Mouse (Mus musculus) embryo, embryonic 11 days (tissue): Measurements from ENCODE around the gene Thsd4.
"Not testable (repeated sequence)": the region's sequence is repeated elsewhere in the genome, so short reads cannot be mapped to it uniquely, and the experiment has no call there.

ENCODE experiments used
- DNase-seq: peaks from one replicate; pipeline ENCODE4 v3.0.0-alpha.2; 2015

Gene Thsd4

DNA sequence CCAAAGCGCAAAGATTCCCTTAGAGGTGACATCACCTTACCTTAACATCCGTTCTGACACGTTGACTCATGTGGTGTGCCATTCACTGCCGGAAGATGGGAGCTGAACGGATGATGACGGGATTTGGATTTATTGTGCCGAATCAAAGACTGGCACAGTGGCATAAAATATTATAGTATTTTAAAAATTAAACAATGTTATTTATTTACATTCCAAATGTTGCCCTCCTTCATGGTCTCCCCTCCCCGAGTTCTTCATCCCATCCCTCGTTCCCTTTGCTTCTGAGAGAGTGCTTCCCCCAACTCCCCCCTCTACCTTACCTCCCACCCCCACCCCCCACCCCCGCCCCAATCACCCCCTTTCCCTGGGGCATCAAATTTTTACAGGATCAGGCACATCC is 561.3 kb downstream of the Thsd4 start, which contains the start of gene Nr2e3:
Gene Nr2e3, minus strand, starts transcription at position 101 of the 400 bp plus-strand sequence.
- DNase-seq = no peak

DNA sequence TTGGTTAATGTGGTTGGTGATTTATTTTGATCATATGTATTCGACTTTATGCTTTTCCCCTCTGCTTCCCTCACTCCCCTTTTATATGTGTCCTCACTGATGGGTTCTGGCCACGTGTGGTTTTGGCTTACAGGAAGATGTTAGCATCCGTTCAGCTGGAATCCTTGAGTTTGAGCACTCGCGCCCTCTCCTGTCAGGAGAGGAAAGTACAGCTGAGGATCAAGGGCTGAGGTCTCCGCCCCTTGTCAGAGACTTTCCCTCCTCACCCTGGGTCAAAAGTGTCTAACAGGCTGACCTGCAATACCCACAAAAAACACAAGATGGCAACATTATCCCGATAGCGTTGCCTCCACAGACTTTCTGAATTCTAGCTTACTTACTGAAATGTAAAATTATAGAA is 562.6 kb downstream of the Thsd4 start:
- peak; percentile 94 for DNase-seq

DNA sequence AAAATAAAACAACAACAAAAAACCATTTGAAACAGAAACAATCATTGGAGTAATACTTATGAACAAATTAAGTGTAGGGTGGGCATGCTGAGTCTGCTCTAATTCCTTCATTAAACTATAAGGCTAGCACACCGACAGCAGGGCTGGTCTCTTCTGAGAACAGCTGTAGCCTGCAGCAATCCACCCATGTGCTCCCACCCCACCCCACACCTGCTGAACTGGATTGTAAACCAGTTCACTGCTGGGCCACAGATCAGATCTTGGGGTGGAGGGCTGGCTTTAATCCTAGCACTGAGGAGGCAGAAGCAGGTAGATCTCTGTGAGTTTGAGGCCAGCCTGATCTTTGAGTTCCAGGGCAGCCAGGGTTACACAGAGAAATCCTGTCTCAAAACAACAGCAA is 563.7 kb downstream of the Thsd4 start:
- not testable (repeated sequence) for DNase-seq

DNA sequence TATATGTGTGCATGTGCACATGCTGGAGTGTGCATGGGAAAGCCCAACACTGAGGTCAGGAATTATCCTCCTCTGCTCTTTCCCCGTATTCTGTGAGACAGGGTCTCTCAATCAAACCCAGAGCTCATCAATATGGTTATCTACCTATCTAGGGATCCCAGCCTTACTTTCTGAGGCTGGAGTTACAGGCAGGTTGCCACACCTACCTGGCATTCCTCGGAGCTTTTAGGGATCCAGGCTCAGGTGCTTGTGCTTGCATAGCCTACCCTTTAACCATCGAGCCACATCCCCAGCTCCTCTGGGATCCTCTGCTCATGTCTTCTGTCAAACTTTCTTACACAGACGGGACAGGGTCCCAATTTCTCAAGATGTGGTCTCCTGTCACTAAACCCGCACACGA is 565.4 kb downstream of the Thsd4 start:
- peak; percentile 29 for DNase-seq

- DNase-seq = no peak
Measured at GRCm38 (mm10) chr9:59955692-59956091, 566.2 kb downstream of the Thsd4 start.

- no peak for DNase-seq
Measured at GRCm38 (mm10) chr9:59955199-59955598, 566.6 kb downstream of the Thsd4 start.

DNA sequence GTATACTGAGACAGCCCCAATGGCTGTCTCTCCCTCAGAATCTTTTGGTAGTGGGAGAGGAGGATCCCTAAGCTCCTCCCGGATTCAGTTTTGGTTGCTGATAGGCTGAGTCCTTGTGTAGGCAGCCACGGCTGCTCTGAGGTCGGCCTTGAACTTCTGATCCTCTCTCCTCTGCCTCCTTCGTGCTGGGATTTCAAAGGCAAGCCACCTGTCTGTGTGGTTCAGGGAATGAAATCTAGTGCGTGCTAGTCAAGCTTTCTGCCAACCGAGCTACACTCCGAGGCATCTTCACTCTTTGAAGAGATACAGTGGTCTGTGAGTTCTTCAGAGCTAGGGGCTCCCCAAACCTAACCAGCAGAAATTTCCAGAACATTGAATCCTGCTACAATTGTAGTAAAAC is 568.3 kb downstream of the Thsd4 start:
- no peak for DNase-seq

- no peak for DNase-seq
Measured at GRCm38 (mm10) chr9:59952515-59953070, 569.3 kb downstream of the Thsd4 start.

DNA sequence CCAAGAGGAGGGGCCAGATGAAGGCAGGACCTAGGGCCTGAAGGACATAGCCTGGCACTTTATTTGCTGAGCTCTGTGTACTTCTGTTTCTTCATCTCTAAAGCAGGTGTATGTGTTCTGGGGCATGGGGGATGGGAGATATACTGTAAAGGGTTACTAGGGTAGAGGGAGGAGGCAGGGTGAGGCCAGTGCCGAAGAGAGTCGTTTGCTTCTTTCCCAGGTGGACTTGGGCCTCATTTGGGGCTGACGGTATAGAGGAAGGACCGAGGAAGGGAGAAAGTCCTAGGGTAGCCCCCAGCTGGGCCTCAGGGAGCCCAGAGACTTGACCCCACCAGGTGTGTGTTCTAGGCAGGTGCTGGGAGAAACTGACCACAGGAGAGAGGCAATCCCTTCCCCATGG is 569.9 kb downstream of the Thsd4 start:
- DNase-seq = no peak

- DNase-seq = no peak
Measured at GRCm38 (mm10) chr9:59951001-59951750, 570.7 kb downstream of the Thsd4 start.

GRCm38 (mm10) chr9:59949981-59950380 is 571.9 kb downstream of the Thsd4 start:
- no peak for DNase-seq

GRCm38 (mm10) chr9:59949511-59949910 is 572.3 kb downstream of the Thsd4 start:
- no peak for DNase-seq

GRCm38 (mm10) chr9:59948691-59949250 is 573.1 kb downstream of the Thsd4 start:
- no peak for DNase-seq

DNA sequence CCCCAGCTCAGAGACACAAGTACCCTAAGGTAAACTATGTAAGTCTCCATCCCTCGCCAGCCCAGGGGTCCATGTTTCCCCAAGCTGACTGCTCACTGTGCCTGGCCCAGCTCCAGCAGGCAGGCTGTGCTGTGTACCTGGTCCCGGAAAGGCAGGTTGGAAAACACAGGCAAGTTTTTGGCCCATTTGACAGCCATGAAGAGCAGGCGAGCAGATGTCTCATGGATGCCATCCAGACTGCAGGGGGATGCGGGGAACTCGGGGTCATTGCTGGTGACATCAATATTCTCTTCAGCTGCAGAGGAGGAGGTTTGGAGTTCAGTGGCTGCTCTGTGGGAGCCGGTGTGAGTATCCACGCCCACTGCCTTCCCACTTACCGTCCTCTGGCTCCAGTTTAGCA is 573.6 kb downstream of the Thsd4 start:
- no peak for DNase-seq

DNA sequence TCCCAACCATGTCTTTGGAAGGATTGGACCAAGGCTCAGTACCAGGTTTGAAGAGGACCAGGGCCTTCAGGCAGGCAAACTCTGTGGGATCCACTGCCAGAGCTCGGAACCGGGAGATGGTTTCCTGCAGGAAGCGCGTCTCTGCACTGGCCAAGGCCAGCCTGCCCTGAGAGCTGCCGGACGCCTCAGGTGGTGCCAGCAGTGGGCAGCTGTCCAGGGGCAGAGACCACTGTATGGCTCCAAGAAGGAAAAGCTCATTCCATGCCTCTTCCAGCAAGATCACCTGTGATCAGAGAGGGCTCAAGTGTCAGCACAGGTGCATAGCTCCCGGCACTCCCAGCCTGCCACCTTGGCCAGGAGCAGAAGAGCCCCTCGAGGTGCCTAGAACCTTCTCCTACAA is 574.6 kb downstream of the Thsd4 start:
- DNase-seq = no peak

DNA sequence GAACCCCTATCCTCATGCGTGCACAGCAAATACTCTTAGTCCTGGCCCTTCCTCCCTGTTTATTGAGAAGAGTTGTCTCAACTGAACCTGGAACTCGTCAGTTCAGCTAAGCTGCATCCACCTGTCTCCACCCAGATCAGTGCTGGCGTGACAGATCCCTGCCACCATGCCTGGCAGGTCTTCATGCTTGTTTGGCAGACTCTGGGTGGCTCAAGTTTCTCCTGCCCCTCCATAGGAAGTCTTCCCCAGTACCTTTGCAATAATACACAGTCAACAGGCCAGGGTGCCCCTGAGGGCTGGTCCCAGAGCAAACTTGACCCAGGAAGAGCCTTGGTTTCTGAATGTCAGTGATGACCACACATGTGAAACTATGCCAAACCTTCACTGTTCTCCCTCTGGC is 576.6 kb downstream of the Thsd4 start:
- no peak for DNase-seq

DNA sequence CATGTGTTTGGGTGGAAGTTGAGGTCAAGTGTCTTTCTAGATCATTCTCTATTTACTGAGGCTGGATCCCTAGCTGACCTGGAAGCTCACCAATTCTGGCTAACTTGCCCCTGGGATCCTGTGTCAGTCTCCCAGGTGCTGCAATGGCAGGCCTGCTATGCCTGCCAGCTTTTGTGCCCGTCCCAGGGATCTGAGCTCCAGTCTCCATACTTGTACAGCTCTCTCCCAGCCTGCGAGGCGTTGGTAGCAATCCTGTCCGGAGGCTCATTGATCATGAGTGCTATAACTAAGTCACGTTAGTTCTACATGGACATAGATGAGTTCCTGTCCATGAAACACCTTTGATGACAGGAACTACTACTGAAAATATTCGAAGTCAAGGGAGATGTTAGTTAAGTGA is 578.0 kb downstream of the Thsd4 start:
- DNase-seq = no peak

DNA sequence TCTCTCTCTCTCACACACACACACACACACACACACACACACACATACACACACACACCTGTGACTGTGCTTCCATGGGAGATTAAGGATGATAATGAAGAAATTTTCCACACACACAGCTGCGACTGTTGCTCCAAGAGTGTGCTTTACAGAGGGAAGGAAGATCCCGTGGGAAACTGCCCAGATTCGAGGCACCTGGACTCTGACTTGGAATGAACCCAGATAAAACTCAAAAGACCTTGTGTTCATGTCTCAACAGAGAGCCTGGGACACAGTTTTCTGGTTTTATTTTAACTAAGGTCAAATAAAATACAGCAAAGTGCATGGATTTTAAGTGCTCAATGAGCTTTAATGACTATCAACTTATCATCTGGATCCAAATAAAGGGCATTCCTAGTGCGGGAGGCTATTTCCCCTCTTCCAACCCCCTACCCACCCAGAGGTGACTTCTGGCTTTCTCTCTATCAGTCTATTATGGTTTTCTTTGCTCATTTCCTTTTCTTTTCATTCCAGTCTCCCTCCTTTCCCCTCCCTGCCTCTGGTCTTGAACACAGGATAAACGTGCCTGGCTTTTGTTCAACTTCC is 579.3 kb downstream of the Thsd4 start:
- no peak for DNase-seq

DNA sequence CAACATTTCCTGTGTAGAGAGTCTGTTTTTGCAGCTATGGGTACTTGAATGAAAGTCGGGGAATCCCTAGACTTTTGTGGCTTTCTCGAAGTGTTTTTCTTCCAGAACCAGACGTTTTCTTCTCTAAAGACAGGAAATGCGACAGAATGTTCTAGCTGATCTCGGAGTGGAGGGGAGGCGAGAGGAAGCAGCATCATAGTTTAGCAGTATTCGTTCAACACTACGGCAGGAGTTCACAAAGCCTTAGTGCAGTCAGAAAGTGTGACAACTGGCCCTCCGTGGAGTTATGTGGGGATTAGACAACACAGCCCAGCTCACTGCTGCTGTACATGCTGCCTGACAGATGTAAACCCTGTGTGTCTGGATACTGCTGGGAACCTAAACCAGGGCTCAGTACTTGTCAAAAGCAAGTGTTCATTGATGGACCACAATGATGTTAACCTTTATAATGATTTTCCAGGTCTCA is 579.9 kb downstream of the Thsd4 start:
- no peak for DNase-seq

DNA sequence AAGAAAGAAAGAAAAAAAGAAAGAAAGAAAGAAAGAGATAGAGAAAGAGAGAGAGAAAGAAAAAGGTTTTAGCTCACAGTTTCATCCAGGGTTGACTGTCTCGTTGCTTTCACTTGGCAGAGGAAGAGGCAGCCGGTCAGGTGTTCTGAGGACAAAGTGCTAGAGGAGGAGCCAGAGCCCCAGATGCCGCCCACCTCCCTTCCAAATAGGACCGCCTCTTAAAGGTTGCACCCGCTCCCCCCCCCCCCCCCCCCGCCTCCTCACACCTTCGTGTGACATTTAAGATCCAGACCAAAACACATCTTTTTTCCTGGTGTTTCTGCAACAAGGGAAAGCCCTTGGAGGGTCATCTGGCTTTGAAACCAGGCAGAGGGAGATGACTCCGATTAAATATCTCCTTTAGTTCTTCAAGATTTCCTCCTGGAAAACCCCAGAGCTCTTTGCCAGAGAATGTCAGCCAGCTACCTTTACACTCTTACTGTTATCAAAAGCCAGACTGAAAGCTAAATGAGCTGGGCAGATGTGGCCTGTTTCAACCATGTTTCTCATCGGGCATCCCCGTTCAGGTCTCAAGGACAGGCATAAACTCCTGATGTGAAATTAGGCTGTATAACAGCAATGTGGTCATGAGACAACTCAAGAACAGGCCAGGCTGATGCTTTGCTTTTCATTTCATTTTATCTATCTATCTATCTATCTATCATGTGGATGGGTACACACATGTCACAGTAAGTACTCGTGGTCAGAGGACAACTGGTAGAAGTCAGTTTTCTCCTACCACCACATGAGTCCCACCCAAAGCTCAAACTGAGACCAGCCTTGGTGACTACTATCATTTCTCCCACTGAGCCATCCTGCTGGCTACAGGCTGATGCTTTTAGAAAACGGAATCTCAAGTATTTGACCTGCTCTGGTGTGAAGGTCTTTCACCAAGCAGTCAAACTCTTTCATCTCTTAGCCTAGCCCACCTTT is 580.6 kb downstream of the Thsd4 start:
- DNase-seq = no peak

- no peak for DNase-seq
Measured at GRCm38 (mm10) chr9:59939691-59940090, 582.2 kb downstream of the Thsd4 start.

- no peak for DNase-seq
Measured at GRCm38 (mm10) chr9:59938529-59938928, 583.3 kb downstream of the Thsd4 start.

GRCm38 (mm10) chr9:59935866-59936265 is 586.0 kb downstream of the Thsd4 start:
- not testable (repeated sequence) for DNase-seq
